Mouse (Mus musculus) ES-CJ7 (cell line): ENCODE data around the gene Mbtps2.
A peak's percentile ranks its signal among the peaks of the same experiment; 100 is the strongest.

ENCODE experiments used
- DNase-seq: peaks from one replicate; pipeline ENCODE4 v3.0.0; 2011; ENCODE audit warnings: low read depth, low spot score

Mbtps2 gene

DNA sequence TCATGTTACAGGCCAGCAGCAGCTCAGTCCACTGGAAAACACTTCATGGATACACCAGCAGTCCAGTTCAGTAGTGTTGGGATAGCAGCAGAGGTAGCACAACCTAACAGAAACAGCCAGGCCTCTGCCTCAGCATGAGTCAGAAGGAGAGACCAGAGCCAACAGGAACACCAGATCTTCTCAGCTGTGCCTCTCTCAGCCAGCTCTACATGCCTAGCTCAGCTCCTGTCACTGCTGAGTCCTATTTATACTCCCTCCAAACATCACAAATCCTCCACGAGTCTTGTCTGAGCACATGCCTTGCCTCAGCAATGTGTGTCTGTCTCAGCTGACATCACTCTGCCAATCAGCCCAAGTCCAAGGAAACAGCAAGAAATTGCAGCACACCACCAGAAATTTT, 94.0 kb downstream of the Mbtps2 start:
- DNase-seq: no peak

DNA sequence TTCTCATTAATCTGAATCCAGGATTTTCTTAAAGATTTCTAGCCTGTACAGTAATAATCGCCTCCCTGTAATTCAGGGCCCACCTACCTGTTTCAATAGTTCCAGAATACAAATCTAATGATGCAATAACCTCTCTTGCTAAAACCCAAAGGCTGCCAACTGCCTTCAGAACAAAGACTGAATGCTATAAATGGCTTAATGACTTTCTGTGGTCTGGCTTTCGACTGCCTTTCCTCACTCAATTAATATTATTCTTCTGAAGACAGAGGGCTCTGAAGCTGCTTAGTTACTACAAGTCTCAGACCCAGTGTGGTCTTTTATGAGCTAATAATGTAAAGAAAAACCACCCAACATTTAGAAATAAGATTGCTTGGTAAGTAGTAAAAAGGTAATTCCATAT, 96.6 kb downstream of the Mbtps2 start:
- no peak for DNase-seq

DNA sequence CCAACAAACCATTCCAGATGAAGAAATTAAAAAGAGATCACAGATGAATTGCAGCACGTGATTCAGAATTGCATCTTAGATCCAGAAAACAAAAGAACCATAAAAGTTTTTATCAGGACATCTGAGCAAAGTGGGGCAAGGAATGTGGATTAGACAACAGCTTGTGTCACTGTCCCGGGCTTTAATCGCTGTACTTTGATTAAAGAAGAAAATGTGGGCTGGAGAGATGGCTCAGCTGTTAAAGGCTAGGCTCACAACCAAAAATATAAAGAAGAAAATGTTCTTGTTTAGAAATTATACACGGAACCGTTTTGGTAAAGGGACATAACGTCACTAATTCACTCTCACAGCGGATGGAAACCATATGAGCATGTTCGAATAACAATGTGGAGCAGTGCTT, 98.5 kb downstream of the Mbtps2 start:
- no peak for DNase-seq

DNA sequence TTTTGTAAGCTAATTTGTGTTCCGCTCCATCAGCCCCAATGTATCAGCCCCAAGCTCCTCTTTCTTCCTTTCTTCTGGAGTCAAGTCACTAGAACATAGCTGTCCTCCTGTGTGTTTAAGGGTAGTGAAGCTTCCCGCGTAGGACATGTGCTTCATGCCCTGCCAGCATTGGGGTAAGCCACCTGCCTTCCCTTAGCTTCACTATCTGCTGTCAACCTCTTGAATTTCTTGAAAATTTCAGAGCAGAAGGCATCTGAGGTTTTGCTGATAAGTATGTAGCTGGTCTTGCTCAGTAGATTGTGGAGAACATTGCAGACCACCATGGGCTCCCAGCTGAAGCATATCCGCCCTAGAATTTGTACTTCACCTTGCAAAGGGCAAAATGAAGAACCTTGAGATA, 105.4 kb downstream of the Mbtps2 start:
- DNase-seq: no peak

DNA sequence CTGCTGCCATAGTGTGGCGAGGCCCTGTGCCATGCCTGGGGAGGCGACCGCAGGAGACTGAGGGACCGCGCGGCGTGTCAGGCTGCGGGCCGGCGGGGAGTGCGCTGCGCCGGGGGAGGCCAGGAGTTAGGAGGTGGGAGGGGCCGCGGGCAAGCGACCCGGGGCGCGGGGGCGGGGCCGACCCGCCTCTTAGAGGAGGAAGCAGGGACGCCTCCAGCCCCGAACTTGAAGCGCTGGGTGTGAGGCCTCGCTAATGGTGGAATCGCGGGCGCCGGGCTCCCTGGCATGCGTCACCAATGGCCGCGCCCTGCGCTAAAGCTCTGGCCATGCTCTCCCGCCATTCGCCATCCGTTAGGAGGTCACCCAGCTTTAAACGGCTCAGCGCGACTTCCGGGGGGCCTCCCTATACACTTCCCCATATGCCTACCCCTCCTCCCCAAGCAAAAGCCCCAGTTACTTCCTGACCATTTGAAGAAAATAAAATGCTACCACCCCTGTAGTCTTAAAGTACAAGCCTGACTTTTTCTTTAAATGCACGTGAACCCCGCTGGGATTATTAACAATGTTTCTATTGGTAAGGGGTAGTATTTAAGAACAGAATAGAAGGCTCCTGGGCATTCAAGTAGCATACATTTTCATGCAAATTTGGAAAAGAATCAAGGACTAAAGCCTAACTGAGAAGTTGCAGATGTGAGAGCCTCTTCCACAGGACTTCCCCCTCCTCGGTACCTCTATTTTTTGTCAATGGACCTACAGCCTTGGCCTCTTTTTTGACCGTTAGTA, 106.4 kb downstream of the Mbtps2 start, which contains the start of gene Sms:
Gene Sms (minus strand): TSS at position 344 of the 783 bp plus-strand sequence.
- peak; percentile 77 for DNase-seq

DNA sequence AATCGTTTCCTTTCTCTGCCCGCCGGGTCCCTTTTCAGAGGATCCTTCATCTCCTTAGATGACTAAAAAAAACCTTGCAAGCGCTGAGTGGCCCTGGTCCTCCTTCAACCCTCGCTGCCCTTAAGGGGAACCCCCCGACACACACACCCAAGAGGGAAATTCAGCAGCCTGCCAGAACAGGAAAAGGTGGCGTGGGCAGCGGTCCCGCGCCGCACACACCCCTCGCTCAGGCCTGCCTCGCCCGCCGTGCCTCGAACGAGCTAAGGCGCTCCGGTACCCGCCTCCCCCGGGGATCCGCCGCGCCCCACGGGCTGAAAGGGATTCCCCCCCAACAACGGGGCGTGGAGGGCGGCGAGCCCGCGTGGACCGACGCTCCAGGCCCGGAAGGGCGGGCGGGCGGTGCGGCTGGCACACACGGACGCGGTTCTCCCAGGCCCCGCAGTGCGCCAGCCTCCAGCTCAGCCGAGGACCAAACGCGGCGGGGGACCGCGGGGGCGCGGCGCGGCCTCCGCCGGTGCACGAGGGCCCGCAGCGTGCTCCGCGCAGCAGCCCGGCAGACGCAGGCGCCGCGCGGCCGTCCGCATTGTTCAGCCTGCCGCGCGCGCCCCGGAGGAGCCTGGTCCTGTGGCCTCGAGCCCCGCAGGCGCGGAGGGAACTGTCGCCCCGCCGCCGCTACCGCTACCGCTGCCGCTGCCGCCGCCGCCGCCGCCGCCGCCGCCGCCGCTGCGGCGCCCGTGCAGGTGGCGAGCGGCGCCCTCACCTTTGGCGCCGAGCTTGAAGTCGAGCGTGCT, 107.2 kb downstream of the Mbtps2 start:
- no peak for DNase-seq

DNA sequence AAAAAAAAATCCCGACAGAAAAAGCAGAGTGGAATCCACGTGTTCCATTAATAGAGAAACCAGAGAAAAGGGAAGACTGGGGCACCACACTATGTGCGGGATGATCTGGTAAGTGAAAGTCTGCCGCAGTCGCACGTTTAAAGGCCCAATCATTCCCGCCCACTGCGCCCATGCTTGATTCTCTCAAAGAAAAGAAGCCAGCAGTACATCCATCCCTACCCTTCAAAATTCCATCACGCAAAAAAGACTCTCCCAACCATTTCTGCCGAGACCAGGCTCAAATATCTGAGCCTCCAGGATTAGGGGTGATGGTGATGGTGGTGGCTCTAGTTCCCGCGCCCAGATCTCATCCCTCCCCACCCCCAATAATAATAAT, 107.8 kb downstream of the Mbtps2 start:
- peak; percentile 8 for DNase-seq

DNA sequence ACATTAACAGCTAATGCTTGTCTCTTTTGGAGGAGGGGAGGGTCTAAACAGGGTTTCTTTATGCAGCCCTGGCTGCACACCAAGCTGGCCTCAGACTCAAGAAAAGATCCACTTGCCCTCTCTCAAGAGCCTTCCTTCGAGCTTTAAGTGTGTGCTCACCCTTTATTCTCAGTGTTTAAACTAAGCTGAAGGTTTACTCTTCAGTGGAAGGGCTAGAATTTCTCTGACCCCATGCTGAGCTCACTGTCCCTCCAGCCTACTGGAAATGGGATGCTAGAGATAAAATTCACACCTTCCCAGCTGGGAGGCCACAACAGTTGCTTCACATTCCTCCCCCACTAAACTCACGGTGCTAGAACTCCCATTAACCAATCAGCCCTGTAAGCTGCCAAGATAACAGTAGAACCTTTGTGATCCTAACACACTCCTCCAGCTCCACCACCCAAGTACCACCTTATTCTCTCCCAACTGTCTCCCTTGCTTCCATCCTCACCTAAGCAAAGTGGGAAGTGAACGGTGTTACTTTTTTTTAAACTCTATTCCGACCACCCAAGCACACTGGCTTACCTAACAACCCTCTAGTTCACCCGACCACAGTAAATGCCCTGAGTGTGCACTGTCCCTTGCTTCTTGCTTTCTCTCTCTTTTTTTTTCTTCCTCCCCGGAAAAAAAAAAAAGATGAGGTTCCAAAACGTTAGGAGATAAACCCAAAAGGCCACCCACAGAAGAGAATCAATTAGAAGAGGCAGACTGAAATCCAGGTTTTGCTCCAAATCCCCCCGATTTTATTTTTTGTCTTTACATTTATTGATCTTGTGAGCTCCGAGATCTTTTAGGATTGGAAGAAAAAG, 108.4 kb downstream of the Mbtps2 start:
- peak; percentile 60 for DNase-seq

DNA sequence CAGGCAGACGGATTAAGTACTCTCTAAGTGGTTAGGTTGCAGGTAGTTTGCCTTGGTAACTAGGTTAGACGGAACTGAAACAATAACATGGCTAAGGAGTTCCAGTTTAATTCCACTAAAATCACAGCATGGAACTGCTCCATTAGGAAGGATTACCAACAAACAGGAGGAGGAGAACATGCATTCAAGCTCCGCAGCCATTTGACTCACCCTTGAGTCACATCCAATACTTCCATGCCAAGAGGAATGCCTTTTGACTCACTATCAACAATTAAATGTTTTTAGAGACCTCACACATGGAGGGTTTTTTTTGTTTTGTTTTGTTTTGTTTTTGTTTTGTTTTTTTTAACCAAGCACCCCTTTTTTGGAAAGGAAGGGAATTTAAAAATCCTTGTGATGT, 109.7 kb downstream of the Mbtps2 start:
- DNase-seq: no peak

DNA sequence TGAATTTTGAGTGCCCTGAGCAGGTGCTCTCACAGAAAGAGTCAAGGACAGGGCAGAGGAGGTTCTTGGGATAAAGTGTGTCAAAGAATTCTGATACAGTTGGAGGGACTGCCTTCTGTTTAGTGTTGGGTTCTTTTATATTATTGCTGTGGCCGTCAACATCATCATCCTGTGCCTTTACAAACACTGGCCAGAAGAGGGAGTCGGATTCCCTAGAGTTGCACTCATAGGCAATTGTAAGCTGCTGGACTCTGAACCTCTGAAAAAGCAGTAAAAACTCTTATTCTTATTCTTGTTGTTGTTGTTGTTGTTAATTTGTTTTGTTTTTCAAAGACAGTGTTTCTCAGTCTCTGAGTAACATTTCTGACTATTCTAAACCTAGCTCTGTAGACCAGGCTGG, 111.8 kb downstream of the Mbtps2 start:
- DNase-seq: peak; percentile 52
